Comparison of ENCODE assay signal across 13 mouse cellular contexts in the genomic region with DNA sequence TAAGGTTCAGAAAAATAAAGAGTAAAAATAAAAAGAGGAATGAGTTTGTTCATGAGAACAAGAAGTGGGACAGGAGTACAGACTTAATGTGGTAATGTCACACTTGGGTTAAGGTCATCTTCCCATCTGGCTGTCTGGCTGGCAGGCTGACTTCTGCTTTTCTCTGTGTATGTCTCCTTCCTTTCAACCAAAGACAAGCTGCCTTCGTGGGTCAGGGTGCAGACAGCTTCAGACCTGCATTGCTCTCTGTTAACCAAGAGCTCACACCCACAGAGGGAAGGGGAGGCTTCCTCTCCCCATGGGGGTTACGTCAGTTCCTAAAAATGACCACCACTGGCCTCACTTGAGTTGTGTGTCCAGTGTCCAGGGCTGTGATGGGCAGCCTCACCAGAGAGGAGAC. TPM values are rescaled to one million over a fixed set of nuclear protein-coding genes. Genes with fewer than 3 reads are reported as not detected.
A peak's percentile ranks its signal among the peaks of the same experiment; 100 is the strongest.
DNase-seq lines count a peak whose midpoint lies in the region; ATAC-seq and TF ChIP-seq lines count a peak whose summit lies in the region.
"Had no signal": no experiment of that assay in that cellular context is flagged by ENCODE, and none has a peak within 500 bp of the region (broad histone marks: within the 10 kb centered on the region; RNA-seq: fewer than 3 reads in every experiment).

No protein-coding gene starts in this region.

- peak; percentile 44 for DNase-seq in lung, postnatal 0 days (ENCODE audit: low spot score)
- no peak for DNase-seq in lung, adult 2 months
- no peak for DNase-seq in adrenal gland, adult 2 months
- DNase-seq: adrenal gland, adult 8-10 months; cerebellum, adult 11-12 months; midbrain, embryonic 14.5 days had no signal

- no peak overlapping the region for H3K9ac ChIP-seq in lung, postnatal 0 days (replicated peaks; ENCODE audit: low read depth)
- H3K9ac ChIP-seq in liver, embryonic 16.5 days (ENCODE audit: low read depth, low read length), result no peak overlapping the region
- H3K9ac ChIP-seq in kidney, embryonic 16.5 days (replicated peaks; ENCODE audit: low read length), result no peak overlapping the region
- H3K9ac ChIP-seq: limb, embryonic 13.5 days had no signal

- H3K4me2 ChIP-seq in lung, postnatal 0 days (replicated peaks; ENCODE audit: low read depth, low read length), result no peak overlapping the region
- H3K4me2 ChIP-seq in liver, embryonic 16.5 days (ENCODE audit: low read depth, low read length), result no peak overlapping the region
- no peak overlapping the region for H3K4me2 ChIP-seq in kidney, embryonic 16.5 days (replicated peaks; ENCODE audit: low read depth, low read length)
- H3K4me2 ChIP-seq: limb, embryonic 13.5 days had no signal

- no peaks in the 10 kb centered on the region for H3K9me3 ChIP-seq in lung, postnatal 0 days (ENCODE audit: low read length)
- H3K9me3 ChIP-seq in liver, embryonic 16.5 days (replicated peaks; ENCODE audit: control insufficient read depth, low read length), result no peaks in the 10 kb centered on the region
- H3K9me3 ChIP-seq in kidney, embryonic 16.5 days (ENCODE audit: low read length), result no peaks in the 10 kb centered on the region
- H3K9me3 ChIP-seq: limb, embryonic 13.5 days had no signal

- no peak overlapping the region for H3K27ac ChIP-seq in lung, postnatal 0 days (ENCODE audit: low read length)
- H3K27ac ChIP-seq in bone marrow, adult 2 months (ENCODE audit: control insufficient read depth, insufficient read depth, low read depth, low read length, poor library complexity), result peak overlapping the region; percentile 67
- peak overlapping the region; percentile 20; the same call in 1 of the 2 replicates for H3K27ac ChIP-seq in liver, embryonic 16.5 days (ENCODE audit: low read length)
- no peak overlapping the region for H3K27ac ChIP-seq in kidney, embryonic 16.5 days (ENCODE audit: low read length)
- H3K27ac ChIP-seq: limb, embryonic 13.5 days had no signal

- 53% methylated on average over 2 of the region's 2 CpGs for WGBS in lung, postnatal 0 days
- 46% methylated on average over 2 of the region's 2 CpGs for WGBS in lung, adult 2 months
- 5% methylated on average over 2 of the region's 2 CpGs for WGBS in bone marrow, adult 2 months
- WGBS in liver, embryonic 16.5 days (ENCODE audit: insufficient replicate concordance), result 16% methylated on average over 2 of the region's 2 CpGs
- WGBS in kidney, embryonic 16.5 days, result 51% methylated on average over 2 of the region's 2 CpGs

- no peak overlapping the region for H3K4me3 ChIP-seq in lung, postnatal 0 days (ENCODE audit: low read depth, low read length)
- H3K4me3 ChIP-seq in lung, adult 2 months (replicated peaks; ENCODE audit: extremely low read depth, low read depth, low read length), result no peak overlapping the region
- H3K4me3 ChIP-seq in bone marrow, adult 2 months (replicated peaks; ENCODE audit: control insufficient read depth, low read depth, low read length), result no peak overlapping the region
- no peak overlapping the region for H3K4me3 ChIP-seq in liver, embryonic 16.5 days (ENCODE audit: low read depth, low read length)
- H3K4me3 ChIP-seq in kidney, embryonic 16.5 days (ENCODE audit: low read length), result no peak overlapping the region
- H3K4me3 ChIP-seq: limb, embryonic 13.5 days had no signal

- no peaks in the 10 kb centered on the region for H3K27me3 ChIP-seq in lung, postnatal 0 days (replicated peaks; ENCODE audit: insufficient read depth, low read length)
- no peaks in the 10 kb centered on the region for H3K27me3 ChIP-seq in liver, embryonic 16.5 days (ENCODE audit: control insufficient read depth, insufficient read depth, low read depth, low read length)
- no peaks in the 10 kb centered on the region for H3K27me3 ChIP-seq in kidney, embryonic 16.5 days (ENCODE audit: insufficient read depth, low read length)
- H3K27me3 ChIP-seq: limb, embryonic 13.5 days had no signal

- no peak for TF ChIP-seq POLR2A in lung, adult 2 months (IDR thresholded peaks at IDR 0.05; ENCODE audit: borderline replicate concordance, extremely low read depth, low read depth, low read length)
- no peak for TF ChIP-seq POLR2A in bone marrow, adult 2 months (IDR thresholded peaks at IDR 0.05; ENCODE audit: borderline replicate concordance, control insufficient read depth, low read depth, low read length)

- TF ChIP-seq CTCF in lung, postnatal 0 days (IDR thresholded peaks at IDR 0.05), result no peak
- no peak for TF ChIP-seq CTCF in lung, adult 2 months (IDR thresholded peaks at IDR 0.05; ENCODE audit: insufficient read depth, low read length)
- no peak for TF ChIP-seq CTCF in bone marrow, adult 2 months (IDR thresholded peaks at IDR 0.05; ENCODE audit: control insufficient read depth, insufficient read depth, low read length)

- H3K36me3 ChIP-seq in lung, postnatal 0 days (ENCODE audit: insufficient read depth, low read length), result no peaks in the 10 kb centered on the region
- H3K36me3 ChIP-seq in liver, embryonic 16.5 days (ENCODE audit: control insufficient read depth, insufficient read depth), result no peaks in the 10 kb centered on the region
- H3K36me3 ChIP-seq in kidney, embryonic 16.5 days (ENCODE audit: insufficient read depth, low read length), result no peaks in the 10 kb centered on the region
- H3K36me3 ChIP-seq: limb, embryonic 13.5 days had no signal

- no peaks in the 10 kb centered on the region; the same call in 1 of the 2 replicates for H3K4me1 ChIP-seq in lung, postnatal 0 days (ENCODE audit: insufficient read depth, low read depth, low read length)
- H3K4me1 ChIP-seq in lung, adult 2 months (ENCODE audit: control insufficient read depth, insufficient read depth, low read length), result no peaks in the 10 kb centered on the region
- H3K4me1 ChIP-seq in bone marrow, adult 2 months (ENCODE audit: control insufficient read depth, insufficient read depth, low read length), result peaks cover 17% of the 10 kb centered on the region
- H3K4me1 ChIP-seq in liver, embryonic 16.5 days (ENCODE audit: control insufficient read depth, low read depth, low read length), result peaks cover 7% of the 10 kb centered on the region
- H3K4me1 ChIP-seq in kidney, embryonic 16.5 days (ENCODE audit: insufficient read depth, low read length), result peaks cover 3% of the 10 kb centered on the region; the same call in 1 of the 2 replicates

- peak; percentile 24 for ATAC-seq in lung, postnatal 0 days
- no peak for ATAC-seq in liver, embryonic 16.5 days (ENCODE audit: low read depth)
- ATAC-seq in neutrophil, adult 5-6 weeks (ENCODE audit: extremely low read depth, insufficient number of reproducible peaks, low FRiP score, poor library complexity, severe bottlenecking), result peak; percentile 85
- ATAC-seq in kidney, embryonic 16.5 days (ENCODE audit: low FRiP score, low TSS enrichment), result no peak
- ATAC-seq: forebrain, embryonic 14.5 days; intestine, embryonic 16.5 days had no signal

- TF ChIP-seq EP300 in lung, postnatal 0 days (IDR thresholded peaks at IDR 0.05), result no peak

RNA-seq across cellular contexts. Expression of gene Tgfbr1, which starts 37.6 kb away (rescaled TPM):
- polyA plus RNA-seq in lung, postnatal 0 days (2015; fragmentation: Nextera tagmentation; extraction: Ambion mirVana), result 12.8 and 14.6 TPM in 2 replicates
- polyA plus RNA-seq in lung, adult 2 months (2012; rRNA removed), result 6.2 and 9.9 TPM in 2 replicates
- 4.2 and 5.6 TPM in 2 replicates for polyA plus RNA-seq in bone marrow, adult 2 months (2011; ENCODE audit: insufficient read depth, insufficient read length, low replicate concordance, missing spikeins)
- 5.4 and 5.8 TPM in 2 replicates for polyA plus RNA-seq in liver, embryonic 16.5 days (2015; fragmentation: Nextera tagmentation; extraction: Ambion mirVana)
- 47.7 and 51.8 TPM in 2 replicates for total RNA-seq in neutrophil, adult 5-6 weeks (2017)
- polyA plus RNA-seq in kidney, embryonic 16.5 days (2015; fragmentation: Nextera tagmentation; extraction: Ambion mirVana), result 44.7 and 50.0 TPM in 2 replicates
- total RNA-seq in adrenal gland, adult 2 months (2021), result 10 to 100 TPM; 30.1 to 36.9 TPM
- 2.2 and 2.5 TPM in 2 replicates for polyA plus RNA-seq in adrenal gland, adult 2 months (2012; rRNA removed)

Comparison
In these comparisons a context has a peak if more than half of its experiments do, and no peak if none do; other contexts are left out.
1. ATAC-seq: peak in lung, postnatal 0 days (single experiment) and neutrophil, adult 5-6 weeks (single experiment); none in liver, embryonic 16.5 days (single experiment) and kidney, embryonic 16.5 days (single experiment).
2. H3K27ac ChIP-seq: peak in bone marrow, adult 2 months (single experiment) and liver, embryonic 16.5 days (single experiment); none in lung, postnatal 0 days (single experiment) and kidney, embryonic 16.5 days (single experiment).